Mouse (Mus musculus): Measurements from ENCODE around the gene Cisd1. TPM values are rescaled to one million over a fixed set of nuclear protein-coding genes. Genes with fewer than 3 reads are reported as not detected.

The Cisd1 gene
- polyA plus RNA-seq, 1 experiment from 2014 or later, result 143 TPM

DNA sequence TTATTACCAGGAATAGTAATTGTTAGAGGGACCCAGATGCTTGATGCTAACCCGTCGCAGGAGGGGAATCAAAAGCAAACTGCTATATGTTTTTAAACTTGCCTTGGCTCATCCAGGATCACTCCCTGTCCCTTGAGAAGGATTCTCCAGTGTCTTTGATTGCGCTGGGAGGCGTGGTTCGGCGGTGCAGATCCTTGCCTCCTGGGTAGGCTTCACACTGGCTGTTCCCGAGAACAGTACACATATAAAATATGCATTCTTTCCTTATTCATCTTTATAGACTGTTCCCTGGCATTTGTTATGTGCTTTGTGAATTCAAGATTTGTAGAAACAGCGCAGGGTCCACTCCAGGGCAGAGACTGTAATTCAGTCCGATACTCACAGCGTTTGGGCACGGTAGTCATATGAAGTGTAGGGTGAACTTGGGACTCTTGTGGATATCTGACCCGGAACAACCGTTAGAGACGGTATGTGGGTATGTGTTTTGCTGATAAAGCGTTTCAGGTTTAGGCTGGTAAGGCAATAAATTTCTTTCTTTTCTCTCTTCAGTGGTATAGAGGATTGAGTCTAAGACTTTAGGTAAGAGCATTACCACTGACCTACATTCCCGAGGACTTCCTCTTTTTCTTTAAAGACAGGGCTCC is 4.0 kb upstream of the Cisd1 start:
- DNase-seq (ENCODE audit: low spot score), result no peak

DNA sequence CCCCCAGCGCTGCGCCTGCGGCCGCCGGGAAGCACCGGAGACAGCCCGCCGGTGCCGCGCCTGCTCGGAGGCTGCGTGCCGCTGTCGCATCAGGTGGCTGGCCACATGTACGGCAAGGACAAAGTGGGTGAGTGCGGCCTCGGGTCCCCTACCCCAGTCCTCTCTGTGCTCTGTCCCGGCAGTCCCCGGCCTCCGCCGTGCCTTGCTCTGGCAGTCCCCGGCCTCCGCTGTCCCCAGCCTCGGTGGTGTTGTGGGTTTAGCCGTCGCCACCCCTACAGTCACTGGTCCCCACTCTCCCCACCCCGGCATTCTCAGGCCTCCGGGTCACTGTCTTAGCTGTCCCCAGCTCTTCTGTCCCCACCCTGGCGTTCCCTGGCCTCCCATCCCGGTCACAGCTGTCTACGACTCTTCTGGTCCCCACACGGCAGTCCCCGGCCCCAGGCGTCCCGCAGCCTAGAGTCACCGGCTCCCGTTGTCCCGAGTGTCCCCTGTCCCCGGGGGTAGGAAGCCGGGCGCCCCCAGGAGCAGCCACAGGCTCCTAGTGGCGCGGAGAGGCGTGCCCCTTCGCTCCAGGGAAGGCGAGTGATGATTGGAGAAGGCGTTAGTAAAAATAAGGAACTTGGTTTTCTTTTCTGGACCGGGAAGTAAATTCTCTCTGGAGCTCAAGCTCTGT is 3.3 kb upstream of the Cisd1 start:
- DNase-seq (ENCODE audit: low spot score), result no peak

DNA sequence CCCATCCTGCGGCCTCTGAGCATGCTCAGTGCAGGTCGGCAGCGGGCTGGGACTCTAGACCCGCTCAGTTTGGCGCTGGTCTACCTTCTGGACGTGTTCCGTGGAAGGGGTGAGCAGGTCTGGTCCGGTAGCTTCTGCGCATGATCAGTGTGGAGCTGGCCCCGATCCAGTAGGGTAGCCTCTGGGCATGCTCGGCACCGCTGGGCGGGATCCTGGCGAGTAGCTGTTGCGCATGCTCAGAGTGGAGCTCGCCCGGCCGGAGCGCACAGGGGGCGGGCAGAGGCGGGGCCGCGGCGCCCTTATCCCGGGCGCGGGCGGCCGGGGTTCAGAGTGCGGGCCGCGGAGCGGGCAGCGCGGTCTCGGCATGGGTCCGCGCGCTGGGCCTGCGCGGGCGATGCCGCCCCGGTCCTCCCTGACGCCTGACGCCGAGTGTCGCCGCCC is 2.8 kb upstream of the Cisd1 start, which contains the start of gene Ipmk:
Ipmk (plus strand) TSS at position 255 of the 441 bp plus-strand sequence.
- peak; percentile 92 for DNase-seq (ENCODE audit: low spot score)

DNA sequence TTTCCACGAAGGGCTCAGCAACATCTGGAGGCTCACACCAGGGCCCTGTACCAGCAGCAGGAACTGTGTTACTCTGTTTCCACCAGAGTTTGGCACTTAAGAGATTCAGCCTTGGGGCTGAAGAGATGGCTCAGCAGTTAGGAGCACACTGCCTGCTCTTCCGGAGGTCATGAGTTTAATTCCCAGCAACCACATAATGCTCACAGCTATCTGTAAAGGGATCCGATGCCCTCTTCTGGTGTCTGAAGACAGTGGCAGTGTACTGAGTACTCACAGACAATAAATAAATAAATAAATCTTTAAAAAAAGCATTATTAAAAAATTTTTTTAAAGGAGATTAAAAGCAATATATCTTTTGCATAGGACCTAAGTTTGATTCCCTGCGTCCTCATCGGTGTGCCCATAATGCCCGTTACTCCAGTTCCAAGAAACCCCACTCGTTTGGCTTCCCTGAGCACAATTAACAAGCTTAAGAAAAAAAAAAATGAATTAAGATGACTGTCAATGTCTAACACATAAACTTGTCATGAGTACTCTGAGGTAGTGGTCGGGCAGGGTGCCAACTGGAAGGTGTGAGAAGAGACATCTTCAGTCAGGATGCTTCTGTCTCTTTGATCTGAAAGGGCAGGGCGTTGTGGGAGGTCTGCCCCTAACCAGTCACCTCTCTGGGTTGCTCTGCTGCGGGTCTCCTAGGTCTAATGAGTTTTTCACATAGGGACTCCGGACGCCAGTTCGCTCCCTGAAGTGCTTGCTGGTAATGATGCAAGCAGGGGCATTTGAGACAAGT is 2.2 kb upstream of the Cisd1 start:
- no peak for DNase-seq (ENCODE audit: low spot score)

DNA sequence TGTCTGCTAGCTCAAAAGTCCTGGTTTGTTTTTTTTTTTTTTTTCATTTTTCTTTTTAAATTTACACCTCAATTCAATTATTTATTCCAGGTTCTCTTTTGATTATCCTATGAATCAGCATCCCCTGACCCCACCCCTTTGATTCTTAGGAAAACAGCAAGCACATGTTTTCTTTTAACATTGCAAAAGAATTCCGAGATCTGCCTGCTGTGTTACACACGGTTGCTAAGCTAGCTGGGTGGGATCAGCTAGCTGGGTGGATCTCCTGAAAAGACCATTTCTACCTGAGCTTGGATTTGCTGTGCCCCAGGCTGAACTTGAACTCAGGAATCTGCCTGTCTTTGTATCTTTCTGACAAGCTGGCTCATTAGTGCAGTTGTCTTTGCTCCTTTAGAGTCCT is 1.4 kb upstream of the Cisd1 start:
- no peak for DNase-seq (ENCODE audit: low spot score)

DNA sequence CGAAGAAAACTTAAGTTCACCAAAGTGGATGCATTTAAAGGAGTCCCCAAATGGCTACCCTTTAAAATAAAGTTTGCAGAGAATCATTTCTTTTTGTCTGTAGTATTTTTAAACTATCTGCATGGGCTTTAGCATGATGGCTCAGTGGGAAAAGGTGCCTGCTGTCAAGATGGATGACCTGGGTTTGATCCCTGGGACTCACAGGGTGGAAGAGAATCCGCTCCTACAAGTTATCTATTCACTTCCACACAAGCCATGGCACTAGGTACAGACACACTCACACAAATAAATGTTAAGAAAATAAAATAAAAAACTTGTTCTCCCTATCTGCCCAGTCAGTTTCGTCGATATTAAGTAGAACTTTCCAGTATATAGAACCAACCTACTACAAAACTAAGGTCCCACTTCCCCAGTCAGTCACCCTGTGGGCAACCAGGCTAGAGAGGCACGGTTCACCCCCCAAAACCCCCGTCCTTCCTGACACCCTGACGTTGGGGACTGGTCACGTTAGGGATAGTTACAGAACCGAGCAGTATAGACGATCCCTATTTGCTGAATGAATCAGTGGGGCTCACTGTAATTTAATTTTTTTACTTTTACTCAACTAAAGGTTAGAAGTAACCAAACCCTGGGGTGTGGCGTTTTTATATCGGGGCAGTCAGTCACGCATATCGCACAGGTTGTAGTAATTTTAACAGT is 1.0 kb downstream of the Cisd1 start:
- no peak for DNase-seq (ENCODE audit: low spot score)

DNA sequence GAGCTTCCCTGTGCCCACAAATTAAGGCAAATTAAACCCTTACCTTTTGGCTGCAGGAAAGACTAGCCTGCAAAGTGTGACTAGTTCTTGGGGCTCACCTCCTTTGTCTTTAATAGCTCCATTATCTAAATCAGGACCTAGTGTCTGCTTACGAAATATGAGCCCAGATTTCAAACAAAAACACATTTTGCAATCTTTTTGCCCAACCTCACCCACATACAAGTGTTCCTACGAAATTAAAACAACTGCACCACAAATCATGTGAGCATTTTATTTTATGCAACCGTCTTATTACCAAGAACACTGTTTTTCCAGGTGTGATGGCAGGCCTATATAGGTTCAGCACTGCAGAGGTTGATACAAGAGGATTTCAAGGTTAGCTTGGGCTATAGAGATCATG is 1.6 kb downstream of the Cisd1 start:
- DNase-seq (ENCODE audit: low spot score), result no peak

DNA sequence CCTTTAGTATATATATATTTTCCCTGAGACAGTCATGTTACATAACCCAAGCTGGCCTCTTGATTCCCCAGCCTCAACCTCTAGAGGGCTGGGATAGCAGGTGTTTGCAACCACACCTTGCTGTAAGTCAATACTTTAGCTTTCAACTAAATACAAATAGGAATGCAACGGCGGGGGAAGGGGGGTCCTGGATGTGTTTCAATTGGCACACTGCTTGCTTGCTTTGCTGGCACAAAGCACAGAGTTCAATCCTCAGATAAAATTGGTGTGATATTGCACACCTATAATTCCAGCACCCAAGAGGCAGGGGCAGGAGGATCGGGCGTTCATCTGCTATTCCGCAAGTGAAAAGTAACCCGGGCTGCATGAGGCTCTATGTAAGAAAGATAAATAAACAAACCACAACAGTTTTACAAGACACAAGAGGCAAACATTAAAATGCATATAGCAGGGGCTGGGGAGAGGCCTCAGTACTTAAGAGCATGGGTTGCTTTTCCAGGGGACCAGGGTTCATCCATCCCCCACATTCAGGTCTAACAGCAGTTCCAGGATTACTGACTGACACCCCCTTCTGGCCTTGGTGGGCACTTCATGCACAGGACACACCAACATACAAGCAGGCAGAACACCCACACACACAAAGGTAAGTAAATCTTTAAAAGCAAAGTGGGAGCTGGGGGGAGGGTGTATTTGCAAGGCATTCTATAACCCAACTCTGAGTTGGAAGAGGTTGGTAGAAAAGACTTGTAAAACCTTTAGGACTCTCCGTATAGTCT is 2.5 kb downstream of the Cisd1 start:
- peak; percentile 30 for DNase-seq (ENCODE audit: low spot score)

DNA sequence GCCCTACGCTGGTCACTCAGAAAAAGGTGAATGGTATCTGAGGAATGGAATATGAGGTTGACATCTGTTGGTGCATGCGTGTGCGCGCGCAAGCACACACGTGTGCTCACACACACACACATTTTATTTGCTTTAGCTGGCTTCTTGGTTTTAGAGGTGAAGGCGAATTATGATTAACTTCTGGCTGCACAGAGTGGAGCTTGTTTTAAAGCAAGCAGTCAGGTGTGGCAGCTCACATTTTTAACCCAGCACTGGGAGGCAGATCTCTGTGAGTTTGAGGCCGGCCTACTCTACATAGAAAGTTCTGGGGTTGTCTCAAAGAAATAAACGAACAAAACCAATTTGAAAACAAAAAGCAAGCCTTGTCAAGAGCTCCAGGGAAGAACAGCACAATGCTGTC is 3.5 kb downstream of the Cisd1 start:
- no peak for DNase-seq (ENCODE audit: low spot score)

DNA sequence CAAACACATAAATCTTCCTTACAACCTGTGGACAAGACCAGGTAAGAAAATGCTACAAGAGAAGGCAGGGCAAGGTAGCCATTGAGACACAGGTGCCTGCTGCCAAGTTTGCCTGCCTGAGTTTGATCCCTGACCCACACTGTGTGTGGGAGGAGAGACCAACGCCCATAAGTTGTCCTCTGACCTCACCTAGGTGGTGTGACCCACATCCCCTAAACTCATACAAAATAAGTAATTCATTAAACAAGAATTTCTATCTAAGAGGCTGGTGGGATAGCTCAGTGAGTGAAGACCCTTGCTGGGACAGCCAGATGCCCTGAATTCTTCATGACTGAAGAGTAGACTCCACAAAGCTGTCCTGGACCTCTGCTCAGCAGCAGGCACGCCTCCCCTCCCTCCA is 4.6 kb downstream of the Cisd1 start:
- DNase-seq (ENCODE audit: low spot score), result no peak

DNA sequence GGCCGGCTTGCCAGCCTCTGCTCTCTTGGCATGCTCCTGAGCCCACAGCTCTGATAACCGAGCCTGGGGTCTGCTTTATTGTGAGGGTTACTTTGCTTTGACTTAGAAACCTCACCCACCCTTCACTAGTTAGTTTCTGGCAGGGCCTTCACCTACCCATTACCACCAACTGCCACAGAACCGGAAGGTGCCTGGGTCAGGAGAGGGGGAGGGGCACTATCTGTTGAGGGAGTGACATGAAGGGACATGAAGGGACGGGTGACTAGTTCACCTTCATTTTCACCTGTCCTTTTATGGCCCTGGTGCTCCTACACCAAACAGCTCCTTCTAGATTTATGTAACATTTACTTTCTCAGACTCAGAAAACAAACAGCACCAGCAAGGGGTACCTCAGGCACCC is 5.3 kb downstream of the Cisd1 start:
- no peak for DNase-seq (ENCODE audit: low spot score)

DNA sequence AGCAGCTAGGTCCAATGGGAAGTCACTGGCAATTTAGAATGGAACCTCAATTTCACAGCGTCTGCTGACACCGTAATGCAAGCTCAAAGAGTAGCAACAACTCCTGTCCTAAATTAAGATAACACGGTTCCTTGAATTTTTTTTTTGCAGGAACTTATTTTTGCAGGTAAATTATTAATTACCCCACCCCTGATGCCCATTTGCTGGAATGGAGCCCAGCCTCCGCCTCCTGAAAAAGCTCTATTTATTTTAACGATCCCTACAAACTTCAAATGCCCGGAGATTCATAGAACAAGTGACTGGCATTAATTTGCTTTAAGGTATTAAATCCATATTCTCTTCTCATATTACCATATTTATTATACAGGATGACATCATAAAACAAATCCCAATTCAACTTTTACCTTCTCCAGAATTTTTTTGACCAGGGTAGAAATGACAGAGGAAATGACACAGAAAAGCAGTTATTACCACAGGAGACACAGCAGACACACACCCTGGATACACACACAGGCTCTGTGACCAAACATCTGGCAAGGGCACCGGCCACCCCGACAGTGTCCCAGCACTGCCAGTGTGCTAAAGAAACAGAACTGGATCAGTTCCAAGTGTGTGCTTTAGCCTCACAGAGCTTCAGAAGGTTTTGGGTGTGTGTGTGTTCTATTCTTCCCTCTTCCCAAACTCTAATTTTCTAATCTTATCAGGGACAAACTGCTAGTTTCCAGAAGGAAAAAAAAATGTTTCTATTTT is 6.4 kb downstream of the Cisd1 start:
- no peak for DNase-seq (ENCODE audit: low spot score)

DNA sequence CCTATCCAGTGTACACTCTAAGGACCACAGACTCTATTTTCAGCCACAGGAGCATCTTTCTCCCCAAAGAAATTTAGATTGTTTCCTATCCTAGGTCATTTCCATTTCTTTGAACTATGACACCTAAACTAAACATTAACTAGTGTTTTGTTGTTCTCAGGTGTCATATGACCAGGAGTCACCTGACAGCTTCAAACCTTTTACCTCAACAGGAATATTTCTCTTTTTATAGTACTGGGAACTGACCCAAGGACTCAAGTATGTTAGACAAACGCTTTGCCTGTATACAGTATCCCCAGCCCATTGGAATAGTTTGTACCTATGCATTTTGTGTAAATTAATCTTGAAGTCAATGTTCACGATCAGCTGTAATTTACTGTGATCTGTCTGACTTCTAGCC is 7.0 kb downstream of the Cisd1 start:
- no peak for DNase-seq (ENCODE audit: low spot score)

DNA sequence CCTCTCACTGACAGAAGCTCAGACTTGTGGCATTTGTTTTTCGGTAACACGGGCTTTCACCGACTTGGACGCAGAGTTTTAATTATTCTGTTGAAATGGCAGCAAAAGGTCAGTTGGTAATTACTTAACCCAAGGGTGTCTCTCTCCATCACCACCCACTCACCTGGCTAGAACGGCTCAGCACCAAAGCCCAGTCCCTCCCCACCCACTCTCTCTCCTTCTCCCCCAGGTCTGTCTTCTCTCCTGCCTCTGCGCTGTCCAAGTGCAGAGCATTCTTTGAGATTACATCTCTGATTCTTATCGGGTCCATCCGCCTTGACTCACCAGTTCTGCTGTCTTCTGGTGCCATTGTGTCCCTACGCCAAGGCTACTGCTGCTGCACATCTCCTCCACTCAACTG is 11.9 kb downstream of the Cisd1 start:
- DNase-seq (ENCODE audit: low spot score), result no peak

DNA sequence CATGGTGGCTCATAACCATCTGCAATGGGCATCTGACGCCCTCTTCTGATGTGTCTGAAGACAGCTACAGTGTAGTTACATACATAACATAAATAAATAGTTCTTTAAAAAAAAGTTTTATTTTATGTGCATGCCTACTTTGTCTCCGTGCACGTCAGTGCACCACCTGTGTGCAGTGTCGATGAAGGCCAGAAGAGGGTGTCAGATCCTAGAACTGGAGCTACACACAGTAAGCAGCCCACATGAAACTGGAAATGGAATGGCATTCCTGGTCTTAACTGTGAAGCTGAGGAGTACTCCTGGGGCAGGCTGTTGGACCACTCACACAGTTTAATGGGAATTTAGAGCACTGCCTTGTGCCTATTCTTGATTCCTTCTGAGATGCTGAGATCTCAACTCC is 12.4 kb downstream of the Cisd1 start:
- DNase-seq (ENCODE audit: low spot score), result no peak

DNA sequence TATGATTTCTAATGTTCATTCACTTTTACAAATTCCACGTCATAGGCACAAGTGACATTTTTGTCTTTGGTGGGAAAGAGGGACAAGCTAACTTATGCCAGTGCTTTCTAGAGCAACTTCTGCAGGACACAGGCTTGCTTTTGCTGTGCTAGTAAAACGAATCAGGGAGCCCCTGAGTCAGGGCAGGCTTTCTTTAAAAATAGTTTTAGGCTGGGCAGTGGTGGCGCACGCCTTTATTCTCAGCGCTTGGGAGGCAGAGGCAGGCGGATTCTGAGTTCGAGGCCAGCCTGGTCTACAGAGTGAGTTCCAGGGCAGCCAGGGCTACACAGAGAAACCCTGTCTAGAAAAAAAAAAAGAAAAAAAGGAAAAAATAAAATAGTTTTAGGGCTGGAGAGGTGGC is 12.8 kb downstream of the Cisd1 start:
- DNase-seq (ENCODE audit: low spot score), result no peak

DNA sequence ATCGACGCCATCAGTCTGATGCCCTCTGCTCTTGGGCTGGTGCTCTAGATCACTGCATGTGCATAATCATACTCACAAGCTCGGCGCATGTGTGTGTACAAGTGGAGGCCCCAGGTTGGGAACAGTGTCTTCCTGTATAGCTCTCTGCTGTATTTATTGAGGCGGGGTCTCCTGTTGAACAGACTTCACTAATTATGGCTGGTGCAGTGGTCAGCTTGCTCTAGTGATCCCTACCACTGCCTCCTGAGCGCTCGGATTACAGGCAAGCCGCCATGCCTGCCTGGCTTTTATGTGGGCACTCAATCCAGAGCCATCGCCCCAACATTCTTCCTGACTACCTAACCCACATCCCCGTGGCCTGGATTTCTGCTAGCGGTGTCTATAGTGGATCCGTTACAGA is 14.7 kb downstream of the Cisd1 start:
- DNase-seq (ENCODE audit: low spot score), result no peak

DNA sequence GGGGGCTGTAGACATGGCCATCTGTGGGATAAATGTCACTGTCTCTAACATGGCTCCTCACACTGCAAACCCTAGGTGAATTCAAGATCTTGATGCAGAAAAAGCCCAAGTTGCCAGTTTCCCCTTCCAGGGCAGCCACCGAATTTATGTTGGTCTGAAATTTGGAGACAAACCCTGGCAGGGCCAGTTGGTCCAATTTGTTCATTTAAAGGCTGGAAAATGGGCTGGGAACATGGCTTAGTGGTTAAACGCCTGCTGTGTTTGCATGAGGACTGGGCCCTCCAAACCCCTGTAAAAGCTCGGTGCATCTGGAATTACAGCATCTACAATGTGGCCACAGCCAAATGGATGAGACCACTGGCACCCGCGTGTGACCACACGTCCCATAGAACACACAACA is 15.5 kb downstream of the Cisd1 start:
- no peak for DNase-seq (ENCODE audit: low spot score)

DNA sequence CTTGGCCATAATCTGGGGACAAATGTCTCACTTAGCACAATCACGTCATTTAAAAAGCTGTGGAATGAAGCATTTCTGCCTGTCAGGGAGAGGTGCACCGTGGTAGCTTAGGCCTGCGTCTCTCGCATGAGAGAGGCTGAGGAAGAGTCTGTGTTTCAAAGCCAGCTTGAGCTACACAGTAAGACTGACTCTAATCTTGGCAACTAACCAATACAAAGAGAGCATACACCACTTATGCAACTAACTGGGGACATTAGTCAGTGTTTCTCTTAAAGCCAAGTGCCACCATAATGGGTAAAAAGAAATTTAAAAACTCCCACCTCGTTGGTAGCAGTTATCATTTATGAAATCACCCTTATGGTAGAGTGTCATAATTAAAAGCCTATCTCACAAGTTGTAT is 15.9 kb downstream of the Cisd1 start:
- no peak for DNase-seq (ENCODE audit: low spot score)

DNA sequence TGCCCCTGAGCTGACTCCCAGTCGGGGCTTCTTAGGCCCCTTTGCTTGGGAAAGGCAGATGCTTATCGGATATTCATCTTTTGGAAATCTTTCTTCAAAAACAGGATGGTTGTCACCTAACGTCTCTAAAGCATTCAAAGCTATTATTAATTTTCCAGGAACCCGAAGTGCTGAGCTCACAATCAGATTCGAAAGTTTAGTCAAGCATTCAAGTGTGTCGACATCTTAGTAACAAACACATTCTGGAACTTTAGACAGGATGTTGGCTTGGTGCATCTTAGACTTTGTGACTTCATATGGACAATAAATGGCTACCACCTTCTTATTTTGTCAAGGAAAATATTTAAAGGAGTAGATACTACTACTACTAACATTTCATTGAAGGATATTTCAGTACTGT is 16.4 kb downstream of the Cisd1 start:
- no peak for DNase-seq (ENCODE audit: low spot score)

All from thymus, postnatal 0 days (tissue).